In the genomic region with DNA sequence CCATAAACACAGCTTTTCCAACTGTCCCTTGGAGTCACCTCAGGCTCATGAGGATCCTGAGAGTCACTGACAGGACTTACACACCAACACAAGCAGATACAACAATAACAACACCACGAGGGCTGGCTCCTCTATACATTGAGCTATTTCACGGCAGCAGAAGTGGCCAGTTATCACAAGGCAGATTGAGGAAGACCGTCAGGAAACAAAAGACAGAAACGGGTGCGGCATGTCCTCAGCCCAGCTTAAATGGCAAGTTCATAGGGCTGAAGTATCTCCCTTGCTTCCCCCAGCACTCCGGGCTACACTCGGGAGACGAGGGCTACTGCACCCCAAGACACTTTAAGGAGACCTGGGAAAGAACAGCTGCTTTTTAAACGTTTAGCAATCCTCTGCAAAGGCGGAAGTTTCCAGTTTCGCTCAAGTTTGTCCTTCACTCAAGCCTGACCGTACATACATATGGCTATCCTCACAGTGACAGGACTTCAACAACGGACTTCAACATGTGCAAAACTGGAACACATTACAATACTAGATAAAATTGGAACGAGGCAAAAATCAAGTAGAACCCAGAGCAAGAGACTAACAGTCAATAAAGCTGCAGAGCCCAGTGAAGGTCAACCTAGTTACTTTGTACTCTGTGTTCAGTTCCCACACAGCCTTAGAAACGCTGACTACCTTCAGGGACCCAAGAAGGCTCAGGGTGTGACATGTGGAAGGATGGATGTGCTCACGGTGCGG, we compare ENCODE assay signal across 8 mouse cellular contexts. TPM values are rescaled to one million over a fixed set of nuclear protein-coding genes. Genes with fewer than 3 reads are reported as not detected.
DNase-seq lines count a peak whose midpoint lies in the region; ATAC-seq lines count a peak whose summit lies in the region.

No protein-coding gene starts in this region.

- peaks cover 31% of the 10 kb centered on the region for H3K36me3 ChIP-seq in lung, embryonic 15.5 days
- peaks cover 25% of the 10 kb centered on the region for H3K36me3 ChIP-seq in liver, embryonic 11.5 days (ENCODE audit: control insufficient read depth, insufficient read depth, low read length)
- H3K36me3 ChIP-seq in splenic B cell, adult 2 months (ENCODE audit: control insufficient read depth, insufficient read depth, low read length, poor library complexity, severe bottlenecking) = peaks cover 13% of the 10 kb centered on the region

- no peak for DNase-seq in lung, adult 18-20 months
- no peak for DNase-seq in liver, embryonic 11.5 days (ENCODE audit: low spot score)
- peak; percentile 78 for DNase-seq in splenic B cell, adult 2 months (ENCODE audit: low read depth, low spot score)
- no peak for DNase-seq in adrenal gland, postnatal 25 days
- no peak for DNase-seq in layer of hippocampus, adult 9-10 months (ENCODE audit: low spot score)

- H3K27ac ChIP-seq in lung, embryonic 15.5 days = peak overlapping the region; percentile 74
- 0 out of 2 replicates have a peak overlapping the region, but pooled peaks have one; percentile 34 for H3K27ac ChIP-seq in liver, embryonic 11.5 days (ENCODE audit: low read depth, low read length)

- peak overlapping the region; percentile 64 for H3K4me2 ChIP-seq in lung, embryonic 15.5 days
- peak overlapping the region; percentile 90 for H3K4me2 ChIP-seq in liver, embryonic 11.5 days

- H3K9ac ChIP-seq in lung, embryonic 15.5 days = peak overlapping the region; percentile 89
- peak overlapping the region; percentile 37; the same call in 1 of the 2 replicates for H3K9ac ChIP-seq in liver, embryonic 11.5 days (ENCODE audit: low read depth, low read length)

- peak overlapping the region; percentile 75 for H3K4me3 ChIP-seq in lung, embryonic 15.5 days
- H3K4me3 ChIP-seq in liver, embryonic 11.5 days (ENCODE audit: low read depth, low read length) = peak overlapping the region; percentile 5

- no peaks in the 10 kb centered on the region for H3K27me3 ChIP-seq in lung, embryonic 15.5 days
- no peaks in the 10 kb centered on the region for H3K27me3 ChIP-seq in liver, embryonic 11.5 days (replicated peaks; ENCODE audit: control insufficient read depth, insufficient read depth, low read length)
- H3K27me3 ChIP-seq in splenic B cell, adult 2 months (ENCODE audit: control insufficient read depth, insufficient read depth, low read length, poor library complexity, severe bottlenecking) = no peaks in the 10 kb centered on the region

- peaks cover 47% of the 10 kb centered on the region for H3K4me1 ChIP-seq in lung, embryonic 15.5 days
- H3K4me1 ChIP-seq in liver, embryonic 11.5 days (replicated peaks; ENCODE audit: control insufficient read depth, insufficient read depth, low read length) = peaks cover 34% of the 10 kb centered on the region

- no peak for ATAC-seq in lung, embryonic 15.5 days (ENCODE audit: borderline replicate concordance, extremely low read depth, low FRiP score, low TSS enrichment)
- peak; percentile 40 for ATAC-seq in granulocyte monocyte progenitor cell, adult 5-6 weeks (replicated peaks; ENCODE audit: poor library complexity, severe bottlenecking)
- ATAC-seq in liver, embryonic 11.5 days (replicated peaks; ENCODE audit: low FRiP score) = no peak
- no peak for ATAC-seq in erythroid progenitor cell, adult 5-6 weeks (replicated peaks; ENCODE audit: low FRiP score, poor library complexity, severe bottlenecking)

- H3K9me3 ChIP-seq in lung, embryonic 15.5 days = no peaks in the 10 kb centered on the region
- no peaks in the 10 kb centered on the region for H3K9me3 ChIP-seq in liver, embryonic 11.5 days (ENCODE audit: control insufficient read depth, low read length)

- 17% methylated on average over 17 of the region's 17 CpGs for WGBS in lung, embryonic 15.5 days
- 43% methylated on average over 17 of the region's 17 CpGs for WGBS in liver, embryonic 11.5 days

RNA-seq across cellular contexts. Expression of a gene that starts 2.0 kb away (rescaled TPM):
- polyA plus RNA-seq in lung, embryonic 15.5 days (2015; fragmentation: Nextera tagmentation; extraction: Ambion mirVana) = 32.7 and 35.4 TPM in 2 replicates
- 9.1 and 12.1 TPM in 2 replicates for total RNA-seq in granulocyte monocyte progenitor cell, adult 5-6 weeks (2014; fragmentation: Nextera tagmentation)
- 9.2 and 10.8 TPM in 2 replicates for total RNA-seq in granulocyte monocyte progenitor cell, adult 5-6 weeks (2017)
- polyA plus RNA-seq in liver, embryonic 11.5 days (2014; fragmentation: Nextera tagmentation; extraction: Ambion mirVana) = 10.4 and 11.2 TPM in 2 replicates
- total RNA-seq in adrenal gland, postnatal 25 days (2021) = 16.0 and 28.2 TPM in 2 replicates
- 7.6 and 9.2 TPM in 2 replicates for total RNA-seq in erythroid progenitor cell, adult 5-6 weeks (2015; ENCODE audit: low replicate concordance)
- 2.2 and 5.9 TPM in 2 replicates for total RNA-seq in erythroid progenitor cell, adult 5-6 weeks (2017; ENCODE audit: low replicate concordance)
